Mouse (Mus musculus) bone marrow, adult 2 months (tissue): ENCODE data around the gene Nxn. TPM values are rescaled to one million over a fixed set of nuclear protein-coding genes. Genes with fewer than 3 reads are reported as not detected.

ENCODE experiments used
- H3K27ac ChIP-seq: fragments of 200-500 bp; 2 replicates; pipeline ENCODE4 v1.5.1; 2012; ENCODE audit warnings: low read depth, mild to moderate bottlenecking, control low read depth, inconsistent platforms, low read length; ENCODE audit not compliant: control insufficient read depth, poor library complexity, insufficient read depth
- H3K4me1 ChIP-seq: fragments of 200-500 bp; 2 replicates; pipeline ENCODE4 v1.6.1; 2011; ENCODE audit warnings: low read length; ENCODE audit not compliant: control insufficient read depth, insufficient read depth
- H3K4me3 ChIP-seq: fragments of 200-500 bp; replicated peaks from 2 replicates; pipeline ENCODE3; 2011; ENCODE audit warnings: mild to moderate bottlenecking, low read depth, low read length, control low read depth; ENCODE audit not compliant: control insufficient read depth
- CTCF ChIP-seq: fragments of 200-500 bp; IDR thresholded peaks from 2 replicates; pipeline ENCODE4 v1.5.1; 2011; ENCODE audit warnings: low read length, control low read depth; ENCODE audit not compliant: control insufficient read depth, insufficient read depth
- POLR2A ChIP-seq: fragments of 200-500 bp; IDR thresholded peaks from 2 replicates; pipeline ENCODE4 v1.6.1; 2011; ENCODE audit warnings: low read depth, mild to moderate bottlenecking, control low read depth, low read length, borderline replicate concordance; ENCODE audit not compliant: control insufficient read depth
- WGBS: fragments of 180-500 bp; shearing (Covaris S2); methylation state at CpG from one replicate; pipeline ENCODE4 v1.1.7; 2018; 5-methylcytosine and 5-hydroxymethylcytosine counted together
- polyA plus RNA-seq: library from polyadenylated mRNA; stranded (reverse); fragments of >200 nt; gene quantifications from 2 replicates; pipeline ENCODE4 v1.2.4, GENCODE M21; 2011; ENCODE audit warnings: low replicate concordance; ENCODE audit not compliant: missing spikeins, insufficient read depth, insufficient read length

Gene Nxn
- polyA plus RNA-seq, 1 experiment: 14.4 TPM

DNA sequence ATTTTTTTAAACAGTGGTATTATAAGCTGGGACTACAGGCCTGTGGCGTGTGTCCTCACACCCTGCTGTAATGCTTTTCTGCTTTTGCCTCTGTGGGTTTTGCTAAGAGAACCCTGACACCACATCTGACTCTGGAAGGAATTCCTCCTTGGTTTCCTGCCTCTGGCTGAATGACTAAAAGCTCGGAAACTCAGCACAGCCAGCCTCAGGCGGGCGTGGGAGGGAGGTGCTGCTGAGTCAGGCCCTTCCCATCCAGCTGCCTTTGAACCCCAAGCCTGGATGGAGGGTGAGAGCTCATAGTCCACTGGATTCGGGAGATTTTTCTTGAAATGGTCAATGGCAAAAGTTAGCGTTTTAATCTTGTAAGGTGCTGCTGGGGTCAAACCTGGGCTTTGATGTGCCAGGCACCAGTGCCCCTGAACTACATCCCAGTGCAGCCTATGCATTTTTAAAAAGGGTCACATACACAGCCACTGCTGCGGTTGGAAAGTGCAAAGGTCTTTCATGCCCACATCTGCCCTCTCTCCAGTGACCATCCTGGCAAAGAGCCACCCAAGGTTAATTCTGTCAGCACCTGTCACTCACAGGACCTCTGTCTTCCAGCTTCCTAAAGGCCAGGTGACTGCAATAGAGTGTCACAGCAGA, 113.4 kb downstream of the Nxn start:
- Histone ChIP-seq H3K27ac (no peak overlapping the region), H3K4me1 (peaks cover 2% of the 10 kb centered on the region; the same call in 1 of the 2 replicates), H3K4me3 (no peak overlapping the region)
- WGBS: 44% methylated on average over 7 of the region's 7 CpGs
- TF ChIP-seq CTCF: no peak
- no peak for TF ChIP-seq POLR2A

DNA sequence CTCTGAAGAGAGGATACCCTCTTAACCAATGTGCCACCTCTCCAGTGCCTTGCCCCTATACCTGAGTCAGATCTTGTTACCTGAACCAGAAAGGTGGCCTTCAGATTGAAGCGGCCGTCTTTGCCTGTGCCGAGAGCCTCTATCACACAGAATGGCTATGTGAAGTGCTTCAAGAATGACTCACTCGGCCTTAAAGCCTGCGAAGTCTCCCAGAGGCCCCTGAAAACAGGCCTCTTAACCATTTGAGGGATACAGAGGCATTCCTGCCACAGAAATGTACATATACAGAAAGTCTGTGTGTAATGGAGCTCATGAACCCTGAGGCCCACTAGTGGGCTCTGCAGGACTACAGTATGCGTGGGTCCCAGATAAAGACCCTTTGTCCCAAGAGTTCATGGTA, 115.1 kb downstream of the Nxn start:
- no peak for TF ChIP-seq CTCF
- no peak for TF ChIP-seq POLR2A
- Histone ChIP-seq H3K4me3 (no peak overlapping the region), H3K4me1 (peaks cover 2% of the 10 kb centered on the region; the same call in 1 of the 2 replicates), H3K27ac (no peak overlapping the region)
- WGBS: 91% methylated on average over 6 of the region's 6 CpGs

DNA sequence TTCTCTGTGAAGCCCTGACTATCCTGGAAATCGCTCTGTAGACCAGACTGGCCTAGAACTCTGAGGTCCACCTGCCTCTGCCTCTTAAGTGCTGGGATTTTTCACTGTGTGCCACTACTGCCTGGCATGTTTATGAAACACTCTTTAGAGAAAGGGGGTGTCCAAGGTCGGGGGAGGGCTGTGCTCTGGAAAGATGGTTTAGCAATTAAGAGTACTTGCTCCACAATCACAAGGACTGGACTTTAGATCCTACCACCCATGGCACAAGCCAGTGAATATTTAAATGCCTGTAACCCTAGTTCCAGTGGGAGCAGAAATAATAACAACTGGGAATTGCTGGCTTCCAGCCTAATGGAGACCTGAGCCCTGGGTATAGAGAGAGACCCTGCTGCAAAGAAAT, 119.0 kb downstream of the Nxn start:
- Histone ChIP-seq H3K27ac (no peak overlapping the region), H3K4me3 (no peak overlapping the region), H3K4me1 (no peaks in the 10 kb centered on the region)
- 64% methylated on average over 2 of the region's 2 CpGs for WGBS
- TF ChIP-seq CTCF (no peak), POLR2A (no peak)

DNA sequence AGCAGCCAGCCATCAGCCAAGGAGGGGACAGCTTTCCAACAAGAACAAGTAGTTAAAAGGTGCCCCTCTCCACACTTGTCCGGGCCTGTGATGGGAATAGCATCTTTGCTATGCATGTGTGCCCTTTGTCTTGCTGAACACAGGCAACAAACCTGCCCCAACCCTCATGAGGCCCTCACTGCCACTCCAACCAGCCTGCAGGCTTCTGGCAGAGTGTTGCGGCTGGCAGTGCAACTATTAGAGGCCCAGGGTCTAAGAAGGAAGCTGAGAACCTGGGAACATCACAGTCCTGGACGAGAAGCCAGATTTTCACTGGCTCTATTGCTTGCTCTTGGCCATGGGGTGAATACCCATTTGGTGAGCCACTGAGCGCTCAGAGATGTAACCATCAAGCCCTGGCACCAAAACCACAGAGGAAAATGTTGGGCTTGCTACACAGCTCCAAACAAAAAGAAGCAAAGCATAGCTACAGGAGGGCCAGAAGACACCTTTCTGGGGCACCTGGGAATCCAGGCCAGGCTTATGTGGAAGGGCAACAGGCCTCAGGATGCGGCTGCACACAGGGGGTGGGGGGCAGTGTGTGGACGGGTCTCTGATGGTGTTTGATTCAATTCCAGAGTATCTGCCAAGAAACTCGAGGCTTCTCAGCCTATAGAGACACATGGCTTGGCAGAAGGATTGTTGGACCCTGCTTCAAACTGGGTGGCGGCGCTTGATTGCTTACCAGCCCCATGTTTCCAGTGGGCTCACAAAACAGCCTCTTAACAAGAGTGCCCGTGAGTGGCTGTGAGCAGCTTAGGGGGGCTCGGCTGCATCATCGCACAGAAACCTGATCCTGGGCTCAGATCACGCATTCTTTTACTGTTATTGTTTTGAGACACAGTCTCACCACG, 119.7 kb downstream of the Nxn start:
- TF ChIP-seq CTCF: no peak
- TF ChIP-seq POLR2A: no peak
- 79% methylated on average over 14 of the region's 14 CpGs for WGBS
- no peaks in the 10 kb centered on the region for H3K4me1 ChIP-seq
- no peak overlapping the region for H3K4me3 ChIP-seq
- H3K27ac ChIP-seq: no peak overlapping the region

DNA sequence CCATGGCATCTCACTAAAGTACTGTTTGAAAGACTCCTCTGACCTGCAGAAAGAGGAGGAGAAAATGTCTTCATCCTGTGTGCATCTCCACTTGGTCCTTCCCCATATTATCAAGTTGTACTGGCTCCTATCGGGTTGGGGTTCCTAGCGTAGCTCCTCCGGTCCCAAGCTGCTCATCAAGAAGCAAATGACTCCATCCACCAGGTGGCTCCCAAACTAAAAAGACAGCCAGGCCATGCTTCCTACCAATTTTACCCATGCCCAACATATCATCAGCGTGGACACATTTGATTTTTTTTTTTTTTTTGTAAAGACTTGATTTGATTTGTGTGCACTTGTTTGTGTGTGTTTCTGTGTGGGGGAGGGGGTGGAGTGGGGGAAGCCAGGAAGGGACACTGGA, 126.5 kb downstream of the Nxn start:
- TF ChIP-seq POLR2A (no peak), CTCF (no peak)
- WGBS: 73% methylated on average over 4 of the region's 4 CpGs

DNA sequence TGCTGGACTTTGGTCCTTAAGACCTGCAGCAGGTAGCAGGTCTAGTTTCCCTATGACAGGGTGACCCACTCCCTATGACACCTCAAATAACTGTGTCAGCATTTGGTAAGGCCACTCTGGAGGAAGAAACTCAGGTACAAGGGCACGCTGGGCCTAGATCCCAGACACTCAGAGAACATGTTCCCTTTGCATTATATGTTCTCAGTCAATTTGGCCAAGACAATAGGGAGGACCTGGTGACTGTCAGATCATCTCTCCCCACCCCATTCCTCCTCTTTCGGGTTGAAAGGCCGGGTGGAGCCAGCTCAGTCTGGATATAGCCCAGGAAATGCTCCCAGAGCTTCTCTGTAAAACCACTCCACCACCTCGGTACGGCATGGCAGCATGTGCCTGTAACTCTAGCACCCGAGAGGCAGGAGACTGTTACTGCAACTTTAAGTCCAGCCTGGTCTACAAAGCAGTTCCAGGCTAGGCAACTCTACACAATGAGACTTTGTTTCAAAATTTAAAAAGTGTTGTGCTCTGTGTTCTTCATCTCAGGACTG, 130.3 kb downstream of the Nxn start:
- Histone ChIP-seq H3K4me3 (no peak overlapping the region), H3K4me1 (peaks cover 1% of the 10 kb centered on the region; the same call in 1 of the 2 replicates), H3K27ac (peak overlapping the region; percentile 61)
- TF ChIP-seq POLR2A: no peak
- TF ChIP-seq CTCF: no peak
- WGBS: 70% methylated on average over 6 of the region's 6 CpGs

More for the DNA sequence above, 126.5 kb downstream of the Nxn start:
- no peak overlapping the region for H3K4me3 ChIP-seq
- H3K4me1 ChIP-seq: no peaks in the 10 kb centered on the region
- no peak overlapping the region for H3K27ac ChIP-seq

DNA sequence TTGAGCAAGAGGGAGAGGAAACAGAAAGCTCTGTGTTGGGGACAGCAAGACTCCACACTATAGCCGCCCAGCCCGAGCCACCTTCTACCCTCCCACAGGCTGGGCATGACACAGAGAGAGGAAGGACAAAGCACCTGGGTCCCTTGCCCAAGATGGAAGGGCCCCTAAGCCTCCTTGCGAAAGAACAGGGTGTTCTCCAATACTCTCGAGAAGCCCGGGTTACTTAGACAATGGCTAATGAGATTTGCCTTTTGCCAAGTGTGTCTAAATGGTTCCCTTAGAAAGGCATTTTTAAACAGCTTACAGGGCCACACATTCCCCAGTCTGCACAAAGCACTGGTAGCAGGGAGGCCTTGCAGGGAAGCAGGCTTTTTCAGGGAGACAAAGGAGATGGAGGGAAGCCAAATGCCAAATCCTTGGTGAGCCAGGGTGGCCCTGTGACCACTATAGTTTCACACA, 130.9 kb downstream of the Nxn start:
- H3K4me1 ChIP-seq: peaks cover 1% of the 10 kb centered on the region; the same call in 1 of the 2 replicates
- peak overlapping the region; percentile 61 for H3K27ac ChIP-seq
- TF ChIP-seq CTCF (no peak), POLR2A (no peak)
- WGBS: 33% methylated on average over 5 of the region's 5 CpGs
- no peak overlapping the region for H3K4me3 ChIP-seq

DNA sequence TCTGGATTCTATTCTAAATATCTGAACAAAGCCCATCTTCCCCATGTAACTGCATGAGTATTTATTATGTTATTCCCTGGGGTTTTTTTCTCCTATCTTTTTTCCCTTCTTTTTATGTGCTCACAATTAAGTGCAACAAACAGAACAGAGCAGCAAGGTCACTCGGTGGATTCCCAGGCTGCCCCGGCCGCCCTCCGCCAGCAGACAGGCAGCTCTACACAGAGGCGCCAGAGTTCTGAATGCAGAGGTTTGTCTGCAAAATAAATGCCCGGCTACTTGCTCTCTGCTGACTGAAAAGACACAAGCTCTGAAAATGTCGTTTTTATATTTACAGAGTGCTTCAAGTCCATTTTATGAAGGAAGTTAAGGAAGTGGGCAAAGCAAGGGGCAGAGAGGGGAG, 131.4 kb downstream of the Nxn start:
- WGBS: 57% methylated on average over 7 of the region's 7 CpGs
- no peak overlapping the region for H3K4me3 ChIP-seq
- H3K4me1 ChIP-seq: peaks cover 1% of the 10 kb centered on the region; the same call in 1 of the 2 replicates
- H3K27ac ChIP-seq: peak overlapping the region; percentile 61
- TF ChIP-seq POLR2A (no peak), CTCF (no peak)

DNA sequence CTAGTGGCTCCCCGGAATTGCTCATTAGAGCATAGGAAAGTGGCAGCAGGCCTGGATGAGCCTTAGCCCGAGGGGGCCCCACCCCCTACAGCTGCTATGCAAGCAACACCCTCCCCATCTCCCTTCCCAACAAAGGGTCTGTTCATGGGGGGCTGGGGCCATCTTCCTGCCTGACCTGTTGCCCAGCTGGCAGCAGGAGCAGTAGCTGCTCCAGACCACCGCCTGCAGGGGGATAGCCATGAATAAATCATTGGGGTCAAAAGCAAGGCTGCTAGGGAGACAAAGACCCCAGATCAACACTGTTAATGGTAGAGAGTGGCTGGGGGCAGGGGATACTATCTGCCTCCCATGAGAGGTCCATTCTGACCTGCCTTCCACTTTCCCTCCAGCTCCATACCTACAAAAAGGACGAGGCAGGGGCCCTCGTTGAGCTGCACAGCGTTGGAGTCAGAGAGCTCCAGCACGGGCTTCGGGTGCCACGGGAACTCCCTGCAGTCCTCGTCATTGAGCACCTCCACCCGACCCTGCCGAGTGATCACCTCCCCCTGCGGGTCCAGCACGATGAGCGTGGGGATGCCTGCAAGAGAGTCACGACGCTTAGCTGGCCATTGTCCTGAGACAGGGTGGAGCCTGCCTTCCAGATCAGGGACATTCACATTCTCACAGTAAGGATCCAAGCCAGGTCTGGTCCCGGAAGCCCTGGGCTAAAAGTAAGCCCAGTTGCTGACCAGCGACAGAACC, 136.2 kb downstream of the Nxn start:
- no peak overlapping the region for H3K4me3 ChIP-seq
- TF ChIP-seq POLR2A (no peak), CTCF (no peak)
- peaks cover 4% of the 10 kb centered on the region for H3K4me1 ChIP-seq
- H3K27ac ChIP-seq: peak overlapping the region; percentile 85
- 83% methylated on average over 19 of the region's 19 CpGs for WGBS
